Mouse (Mus musculus) gonadal fat pad, adult 2 months (tissue): Measurements from ENCODE around the gene Dand5. TPM values are rescaled to one million over a fixed set of nuclear protein-coding genes. Genes with fewer than 3 reads are reported as not detected.

Experiments used
- DNase-seq: peaks from one replicate; pipeline ENCODE4 v3.0.0-alpha.2; 2012; ENCODE audit warnings: low read depth
- polyA plus RNA-seq: library from polyadenylated mRNA; depleted of rRNA; stranded (reverse); fragments of >200 nt; gene quantifications from 2 replicates; pipeline ENCODE4 v1.2.3, GENCODE M21; 2012

The Dand5 gene
- polyA plus RNA-seq, 1 experiment, result 3.7 TPM

DNA sequence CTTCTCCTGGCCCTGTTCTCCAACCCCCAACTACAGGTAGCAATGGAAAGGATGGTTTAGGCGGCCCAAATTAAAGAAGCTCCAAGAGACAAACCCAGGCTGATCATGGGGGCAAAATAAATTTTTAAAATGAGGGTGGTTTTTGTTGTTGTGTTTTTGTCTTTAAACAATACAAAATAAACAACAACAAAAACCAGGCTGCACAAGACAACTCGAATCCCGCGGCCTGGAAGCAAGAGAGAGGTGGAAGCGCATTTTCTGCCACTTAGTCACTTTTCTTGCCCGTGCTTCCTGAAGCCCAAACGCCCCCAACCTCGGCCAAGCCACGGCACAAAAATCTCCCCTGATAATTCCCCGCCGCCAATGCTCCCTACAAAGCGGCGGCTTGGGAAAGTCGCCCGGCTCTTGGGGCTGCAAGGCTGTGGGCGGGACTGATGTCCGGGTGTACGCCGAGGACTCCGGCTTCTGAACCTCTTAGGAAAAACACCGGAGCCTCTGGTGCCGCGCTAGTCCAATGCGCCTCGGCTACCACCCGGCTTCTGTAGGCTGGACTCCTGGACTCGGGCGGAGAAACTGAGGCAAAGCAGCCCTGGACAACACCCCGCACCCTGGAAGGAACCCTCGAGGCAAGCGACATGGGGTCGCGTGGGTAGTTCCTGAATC, 38.6 kb downstream of the Dand5 start:
- DNase-seq, result no peak

DNA sequence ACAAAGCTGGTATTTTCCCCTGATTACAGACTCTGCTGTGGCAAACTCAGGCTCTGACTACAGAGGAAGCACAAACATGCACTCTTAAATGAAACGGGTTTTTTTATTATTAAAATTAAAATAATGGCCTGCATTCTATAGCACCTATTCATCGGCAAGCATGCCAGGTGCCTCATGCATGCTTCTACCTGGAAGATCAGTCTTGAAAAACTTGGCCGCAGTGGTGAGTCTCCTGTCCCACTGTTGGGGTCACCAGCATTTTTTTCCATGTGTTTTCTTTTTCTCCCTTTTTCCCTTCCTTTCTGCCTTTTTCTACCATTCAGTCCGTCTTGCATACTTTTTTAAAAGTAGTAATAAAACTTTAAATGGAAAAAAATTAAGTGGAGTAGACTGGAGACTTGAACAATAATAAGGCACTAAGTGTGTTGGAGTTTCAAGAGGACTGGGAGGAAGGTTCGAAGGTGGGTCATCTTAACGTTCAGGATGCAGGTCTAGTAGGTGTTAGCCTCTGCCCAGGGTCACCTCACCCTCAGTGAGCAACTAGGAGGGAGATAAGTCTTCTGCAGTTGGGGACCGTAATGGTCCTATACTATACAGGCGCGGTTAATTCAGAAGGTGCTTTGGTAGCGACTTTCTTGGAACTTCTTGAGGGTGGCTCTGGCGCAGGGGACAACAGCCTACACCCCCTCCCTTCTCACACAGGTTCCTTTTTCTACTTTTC, 39.3 kb downstream of the Dand5 start:
- no peak for DNase-seq

DNA sequence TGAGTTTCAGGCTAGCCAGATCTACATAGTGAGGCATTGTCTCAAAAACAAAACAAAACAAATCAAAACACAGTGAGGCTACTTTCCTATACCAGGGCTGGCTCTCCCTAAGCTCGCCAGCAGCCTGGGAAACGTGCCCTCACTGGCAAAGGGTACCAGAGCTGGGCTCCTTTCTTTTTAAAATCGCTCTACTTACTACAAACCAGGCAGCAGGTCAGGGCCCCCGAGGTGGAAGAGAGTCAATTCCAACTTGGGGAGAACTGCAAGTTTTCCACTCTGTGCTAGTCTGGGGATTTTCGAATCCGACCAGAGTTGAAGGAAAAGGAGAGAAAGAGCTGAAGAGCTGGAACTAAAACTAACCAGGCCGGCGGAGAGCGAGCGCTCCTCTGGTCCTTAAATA, 39.9 kb downstream of the Dand5 start:
- DNase-seq, result no peak

DNA sequence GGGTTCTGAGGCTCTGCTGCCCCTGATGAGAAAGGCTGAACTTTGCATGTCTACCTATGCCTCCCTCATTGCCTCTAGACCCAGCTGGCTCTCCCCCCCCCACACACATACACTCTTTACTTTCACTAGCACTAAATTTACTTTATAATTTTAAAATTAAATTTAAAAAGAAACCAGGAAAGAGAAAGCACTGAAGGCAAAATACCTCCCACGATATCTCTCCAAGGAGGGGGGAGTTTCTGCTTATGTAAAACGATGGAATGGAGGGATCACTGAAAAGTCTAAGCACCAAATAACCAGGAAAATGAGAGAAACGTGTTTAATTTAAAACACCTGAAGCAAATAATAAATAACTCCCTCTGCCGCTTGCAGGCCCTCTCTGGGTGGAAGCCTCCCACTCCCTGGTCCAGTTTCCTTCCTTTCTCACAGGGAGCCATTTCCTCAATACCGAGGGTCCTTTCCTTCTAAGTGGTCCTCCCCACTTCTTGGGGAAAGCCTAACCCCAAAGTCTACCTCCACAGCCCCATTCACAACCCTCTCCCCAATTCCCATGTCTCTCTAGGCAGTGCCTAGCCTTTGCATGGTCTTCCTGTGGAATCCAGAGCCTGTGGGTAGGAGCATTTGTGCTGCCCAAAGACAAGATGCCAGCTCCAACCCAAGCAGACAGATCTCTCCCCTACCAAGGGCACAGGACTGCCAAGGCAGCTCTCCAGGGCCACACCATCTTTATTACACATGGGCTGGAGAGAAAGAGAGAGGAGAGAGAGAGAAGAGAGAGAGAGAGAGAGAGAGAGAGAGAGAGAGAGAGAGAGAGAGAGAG, 40.7 kb downstream of the Dand5 start:
- no peak for DNase-seq

DNA sequence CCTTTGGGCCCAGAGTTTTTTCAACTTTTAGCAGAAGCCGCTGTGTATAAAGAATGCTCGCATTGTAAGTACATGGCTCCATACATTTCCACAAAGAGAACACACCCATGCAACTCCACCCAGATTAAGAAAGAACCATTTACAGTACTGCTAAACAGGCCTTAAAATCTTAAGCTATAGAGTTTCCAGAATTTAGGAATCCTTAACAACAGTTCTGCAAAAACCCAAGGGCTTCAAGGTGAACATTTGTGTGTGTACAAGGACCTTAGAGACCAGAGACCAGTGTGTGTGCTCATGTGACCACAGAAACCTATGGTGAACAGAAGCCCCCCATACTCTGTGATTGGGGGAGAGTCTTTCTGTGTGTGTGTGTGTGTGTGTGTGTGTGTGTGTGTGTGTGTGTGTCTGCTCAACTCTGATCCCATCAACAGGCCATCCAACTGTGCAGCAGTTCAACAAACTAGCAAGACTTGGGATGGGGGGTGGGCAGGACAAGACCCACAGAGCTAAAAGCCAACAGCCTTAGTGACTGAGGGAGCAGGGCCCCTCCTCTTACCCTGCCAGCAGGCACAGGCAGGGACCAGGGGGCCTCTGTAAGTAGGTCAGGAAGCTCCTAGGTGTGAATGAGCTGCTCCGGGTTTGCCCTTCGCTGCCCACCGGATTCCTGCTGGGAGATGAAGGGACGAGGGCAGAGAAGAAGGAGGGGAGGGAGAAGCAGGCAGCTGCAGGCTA, 41.5 kb downstream of the Dand5 start:
- DNase-seq, result no peak

DNA sequence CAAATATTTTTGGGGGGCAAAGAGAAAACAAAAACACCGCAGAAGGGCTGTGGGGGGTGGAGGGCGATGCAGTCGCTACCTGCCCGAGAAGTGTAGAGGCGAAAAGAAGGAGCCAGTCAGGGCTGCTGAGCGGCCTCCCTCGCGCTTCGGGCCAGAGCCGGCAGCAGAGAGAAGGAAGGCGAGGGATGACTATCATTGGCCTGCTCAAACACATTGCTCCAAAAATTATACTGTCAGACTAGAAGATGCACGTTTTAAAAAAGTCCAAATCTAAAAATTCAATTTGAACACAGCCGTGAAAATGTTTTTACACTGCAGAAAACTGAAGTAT, 42.4 kb downstream of the Dand5 start:
- no peak for DNase-seq

DNA sequence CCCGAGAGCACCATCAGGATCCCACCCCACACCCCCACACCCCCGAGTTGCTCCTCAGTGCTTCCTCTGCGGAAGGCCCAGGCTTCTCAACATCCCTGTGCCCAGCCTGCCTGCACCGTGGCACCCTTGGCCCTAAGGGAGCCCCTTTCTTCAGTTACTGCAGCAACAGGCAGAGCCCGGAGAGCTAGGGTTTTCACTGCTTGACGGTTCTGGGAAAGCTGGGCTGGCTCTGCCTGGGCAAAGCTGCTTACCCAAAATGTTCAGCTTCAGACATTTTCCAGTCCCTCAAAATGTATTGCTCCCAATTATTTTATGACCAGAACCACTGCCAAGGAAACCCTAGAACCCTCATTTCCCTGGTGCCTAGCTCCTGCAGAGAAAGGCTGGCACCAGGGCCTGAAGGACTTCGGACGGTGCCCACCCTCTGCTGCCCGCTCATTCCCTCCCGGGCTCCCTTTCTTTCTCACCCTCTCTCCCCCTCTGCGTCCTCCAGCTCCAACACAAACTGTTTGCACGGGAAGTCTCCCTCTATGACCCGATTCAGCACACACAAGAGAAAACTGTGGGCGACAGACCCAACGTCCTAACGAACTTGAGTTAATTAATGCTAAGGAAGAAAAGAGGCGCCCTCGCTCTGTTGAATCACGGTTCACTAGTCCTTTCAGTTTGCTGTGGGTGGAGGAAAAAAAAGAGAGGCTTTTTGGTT, 43.0 kb downstream of the Dand5 start:
- no peak for DNase-seq

DNA sequence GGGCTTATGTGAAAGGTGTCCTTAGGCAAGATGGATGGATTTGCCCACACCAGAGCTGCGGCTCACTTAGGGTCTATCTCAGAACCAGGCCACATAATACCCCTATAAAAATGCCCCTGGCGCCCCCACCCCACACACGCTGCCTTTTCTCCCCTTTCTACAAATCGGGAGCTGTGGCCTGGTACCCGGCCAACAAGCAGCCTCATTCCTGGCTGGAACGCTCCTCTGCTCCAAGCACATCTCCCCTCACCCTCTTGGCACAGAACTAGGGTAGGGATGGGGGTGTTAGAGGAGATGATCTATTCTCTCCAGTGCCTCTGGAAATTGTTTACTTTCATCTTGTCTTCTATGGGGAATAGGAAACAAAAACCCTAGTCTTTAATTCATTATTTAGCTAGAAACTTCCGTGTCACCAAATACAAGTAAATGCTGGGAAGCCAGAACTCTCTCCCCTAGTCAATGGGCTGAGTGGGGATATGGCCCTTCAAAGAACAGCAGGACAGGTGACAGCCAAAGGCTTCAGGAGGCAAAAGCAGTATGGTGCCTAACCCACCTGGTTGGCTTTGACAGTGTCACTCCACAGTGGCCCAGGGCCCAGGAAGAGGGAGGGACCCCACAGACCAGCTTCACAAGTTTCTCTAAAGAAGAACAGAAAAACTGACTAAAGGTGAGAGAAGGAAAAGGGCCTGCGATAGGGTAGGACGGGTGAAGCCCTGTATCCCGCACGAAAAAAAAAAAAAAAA, 43.8 kb downstream of the Dand5 start:
- no peak for DNase-seq

DNA sequence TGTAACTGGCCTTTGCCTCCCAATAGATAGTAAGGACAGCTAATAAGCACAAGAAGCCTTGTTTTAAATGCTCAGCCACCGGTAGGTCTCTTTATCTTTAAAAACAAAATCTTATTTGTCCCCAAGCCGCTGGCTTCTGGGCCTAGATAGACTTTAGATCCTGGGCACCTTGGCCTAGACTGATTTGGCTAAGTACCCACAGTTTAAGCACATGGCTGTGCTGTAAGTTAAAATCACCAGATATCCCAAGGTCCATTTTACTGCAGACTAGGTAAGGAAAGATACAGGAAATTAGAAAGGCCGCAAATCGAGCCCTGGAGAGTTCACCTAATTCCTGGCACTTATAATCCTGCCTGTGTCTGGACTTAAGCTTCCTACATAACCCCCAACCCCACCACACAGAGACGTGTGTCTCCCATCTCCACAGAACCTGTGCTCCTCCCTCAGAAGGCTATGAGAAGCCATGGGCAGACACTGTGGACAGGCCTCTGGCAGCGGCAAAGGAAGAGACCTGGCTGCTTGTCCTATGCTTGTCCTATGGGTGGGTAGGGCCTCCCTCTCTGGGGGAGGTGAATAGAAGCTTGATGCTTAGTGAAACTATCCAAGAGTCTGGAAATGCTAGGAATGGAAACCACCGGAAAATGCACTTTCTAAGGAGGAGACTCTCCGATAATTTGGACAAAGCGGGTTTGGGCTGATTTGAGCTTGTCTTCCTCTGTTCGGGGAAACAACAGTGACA, 44.6 kb downstream of the Dand5 start:
- no peak for DNase-seq

DNA sequence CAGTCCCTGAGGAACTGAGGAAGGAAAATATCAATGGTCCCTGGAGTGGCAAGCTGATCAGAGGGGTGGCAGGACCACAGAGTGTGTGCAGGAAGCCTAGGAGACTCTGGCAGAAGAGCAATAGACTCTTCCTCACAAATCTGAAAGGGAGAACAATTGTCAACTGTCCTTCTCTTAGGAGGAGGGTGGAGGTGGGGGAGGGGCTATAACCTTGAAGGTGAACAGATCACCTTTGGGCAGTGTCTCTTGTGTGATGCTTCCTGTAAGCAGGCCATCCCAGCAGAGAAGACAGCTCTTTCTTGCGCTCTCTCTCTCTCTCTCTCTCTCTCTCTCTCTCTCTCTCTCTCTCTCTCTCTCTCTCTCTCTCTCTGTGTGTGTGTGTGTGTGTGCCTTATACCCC, 46.1 kb downstream of the Dand5 start:
- DNase-seq, result no peak

DNA sequence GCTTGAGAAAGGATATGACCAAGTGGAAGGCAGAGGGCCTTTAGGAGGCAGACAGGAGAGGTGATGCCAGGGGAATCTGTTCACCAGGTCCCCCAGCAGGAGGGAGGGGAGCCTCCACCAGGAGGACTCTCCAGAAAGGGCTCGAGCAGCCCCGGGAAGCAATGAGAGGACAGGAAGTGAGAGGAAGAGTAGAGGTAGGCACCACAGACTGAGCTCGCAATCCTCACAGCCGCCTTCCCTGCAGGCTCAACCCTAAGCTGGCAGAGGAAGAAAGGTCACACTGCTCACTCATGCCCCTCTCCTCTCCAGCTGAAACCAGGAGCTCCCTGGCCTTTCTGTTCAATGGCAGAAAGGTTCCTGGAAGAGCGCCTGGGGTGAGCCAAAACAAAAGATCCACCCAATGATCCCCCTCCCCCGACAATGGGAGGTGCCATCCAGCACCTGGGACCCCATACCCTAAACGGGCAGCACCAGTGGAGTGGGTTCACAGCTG, 47.0 kb downstream of the Dand5 start:
- no peak for DNase-seq

DNA sequence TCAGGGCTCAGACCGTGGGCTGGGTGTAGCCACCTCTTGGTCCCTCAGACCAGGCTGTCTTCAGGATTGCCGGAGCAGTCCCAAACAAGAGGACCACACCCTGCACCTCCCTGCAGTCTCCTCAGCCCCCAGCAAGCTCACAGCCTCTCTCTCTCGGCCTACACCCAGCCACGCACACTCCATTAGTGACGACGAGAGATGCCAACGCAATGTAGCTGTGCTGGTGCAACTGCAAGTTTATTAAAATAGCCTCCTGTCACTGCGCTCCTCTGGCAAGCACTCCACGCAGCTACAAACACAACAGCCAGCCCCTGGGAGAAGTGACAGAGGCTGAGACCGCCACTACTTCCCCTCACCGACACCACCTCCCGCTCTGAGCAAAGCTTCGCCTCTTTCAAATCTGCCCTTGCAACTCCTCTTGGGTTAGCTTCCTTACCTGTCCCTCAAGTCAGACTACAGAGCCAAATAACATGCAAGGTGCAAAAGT, 47.5 kb downstream of the Dand5 start:
- DNase-seq, result no peak

DNA sequence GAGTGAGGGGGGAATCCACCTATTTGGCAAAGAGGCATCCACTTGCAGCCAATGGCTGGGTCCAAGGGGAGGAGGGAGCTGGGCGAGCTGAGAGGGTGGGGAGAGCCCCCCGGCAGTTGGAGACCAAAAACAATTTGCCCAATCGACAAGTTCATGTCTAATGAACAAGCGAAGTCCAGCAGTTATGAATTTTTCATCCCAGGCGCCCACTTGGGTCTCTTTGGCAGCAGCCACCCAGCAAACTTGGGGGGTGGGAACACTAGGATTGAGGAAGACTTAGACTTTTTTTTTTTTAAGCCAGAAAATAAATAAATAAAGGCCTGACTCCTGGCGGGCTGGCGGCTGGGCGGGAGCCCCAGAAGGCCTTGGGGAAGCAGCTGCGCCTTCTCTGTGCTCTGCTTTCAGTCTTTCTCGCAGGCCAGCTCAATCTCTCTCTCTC, 48.1 kb downstream of the Dand5 start:
- no peak for DNase-seq

DNA sequence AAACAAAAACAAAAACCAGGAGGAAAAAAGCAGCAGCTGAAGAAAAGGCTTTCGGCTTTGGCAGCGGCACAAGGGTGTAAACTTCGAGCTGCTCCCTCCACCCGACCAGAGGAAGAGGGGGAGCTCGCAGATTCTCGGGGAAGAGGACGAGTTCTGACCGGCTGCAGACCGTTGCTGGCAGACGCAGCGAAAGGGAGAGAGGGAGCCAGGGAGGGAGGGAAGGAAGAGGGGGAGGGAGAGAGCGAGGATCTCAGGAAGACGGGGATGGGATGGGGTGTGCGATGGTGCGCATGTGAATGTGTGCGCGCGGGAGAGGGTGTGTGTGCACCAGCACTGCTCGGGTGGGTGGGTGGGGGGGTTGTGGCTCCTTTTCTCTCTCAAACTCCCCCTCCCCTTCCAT, 48.8 kb downstream of the Dand5 start:
- DNase-seq, result no peak

DNA sequence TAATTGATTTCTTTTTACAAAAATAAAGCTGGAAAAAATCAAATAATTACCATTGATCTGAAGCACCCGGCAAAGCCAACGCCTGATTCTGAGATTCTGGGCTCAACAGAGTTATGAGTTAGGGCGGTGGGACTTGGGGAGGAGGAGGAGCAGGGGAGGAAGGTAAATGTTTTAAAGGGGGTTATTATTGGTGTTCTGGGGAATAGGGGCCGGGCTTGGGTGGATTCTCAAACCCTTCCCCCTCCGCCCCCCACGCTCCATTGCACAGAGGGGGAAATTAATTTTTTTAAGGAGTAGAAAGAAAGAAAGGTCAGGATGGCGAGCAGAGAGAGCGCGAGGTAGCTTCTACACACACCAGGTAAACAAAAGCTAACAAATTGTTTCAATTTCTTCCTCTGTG, 49.3 kb downstream of the Dand5 start:
- no peak for DNase-seq

DNA sequence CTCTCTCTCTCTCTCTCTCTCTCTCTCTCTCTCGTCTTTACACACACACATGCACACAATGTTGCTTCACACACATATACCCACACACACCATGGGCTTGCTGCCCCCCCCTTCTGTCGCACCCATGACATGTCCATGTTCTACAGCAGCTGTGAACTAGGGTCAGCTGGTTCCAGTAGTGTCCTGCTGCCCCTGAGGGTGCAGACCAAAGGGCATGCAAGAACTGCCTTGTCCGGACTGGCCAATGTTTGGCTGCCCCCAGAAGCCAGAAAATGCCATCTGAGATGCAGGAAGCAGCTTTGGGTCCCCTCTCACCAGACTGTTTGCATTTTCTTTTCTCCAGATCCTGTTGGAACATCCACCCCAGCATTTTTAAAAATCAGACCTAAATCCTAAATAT, 50.0 kb downstream of the Dand5 start:
- no peak for DNase-seq

DNA sequence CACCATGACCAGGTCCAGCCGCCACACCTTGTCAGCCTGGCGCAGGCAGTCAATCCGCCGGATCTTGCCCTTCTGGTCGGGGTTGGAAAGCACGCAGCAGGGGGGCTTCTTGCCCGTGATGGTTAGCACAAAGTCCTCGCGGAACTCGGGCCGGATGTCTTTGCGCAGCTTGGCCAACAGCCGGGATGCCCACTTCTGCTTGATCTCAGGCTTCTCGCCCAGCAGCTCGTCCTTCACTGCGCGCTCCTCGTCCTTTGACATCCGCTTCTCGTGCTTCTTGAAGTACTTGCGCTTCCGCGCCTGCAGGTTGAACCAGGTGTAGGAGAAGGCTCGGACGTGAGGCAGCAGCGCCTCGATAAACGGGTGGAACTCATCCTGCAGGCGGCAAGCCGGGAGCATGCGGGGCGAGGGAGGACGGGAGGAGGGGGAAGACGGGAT, 50.7 kb downstream of the Dand5 start:
- no peak for DNase-seq

DNA sequence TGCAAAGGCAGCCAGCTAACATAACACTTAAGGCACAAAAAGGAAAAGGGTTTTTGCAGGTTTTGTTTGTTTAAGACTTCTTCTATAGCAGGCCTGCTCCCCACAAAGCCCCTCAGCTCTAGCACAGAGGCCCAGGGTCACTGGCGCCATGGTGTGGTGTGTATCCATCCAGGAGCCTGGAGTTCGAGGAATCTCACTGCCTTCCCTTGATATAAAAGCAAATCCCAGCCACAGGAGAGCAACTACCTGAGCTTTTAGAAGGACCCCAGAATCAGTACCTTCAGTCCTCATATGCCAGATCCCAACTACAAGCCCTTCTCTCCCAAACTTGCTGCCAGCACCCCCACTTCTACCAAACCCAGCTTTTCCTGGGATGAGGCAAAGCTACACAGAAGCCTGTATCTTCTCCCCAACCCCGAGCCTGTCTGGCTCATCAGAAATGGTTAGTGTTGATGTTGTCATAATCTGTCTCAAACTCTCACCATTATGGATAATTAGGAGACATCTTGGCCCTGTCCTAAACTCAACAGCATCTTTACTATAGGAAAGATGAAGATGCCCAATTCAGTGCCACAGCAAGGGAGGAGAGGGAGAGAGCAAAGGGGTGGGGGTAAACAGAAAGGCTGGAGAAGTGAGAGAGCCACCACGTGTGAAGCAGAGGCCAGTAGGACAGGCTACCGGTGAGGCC, 51.5 kb downstream of the Dand5 start:
- no peak for DNase-seq
